13 mouse cellular contexts compared by ENCODE assay signal in genomic region chr9:63952591-63952990, GRCm38 (mm10).
"Had no signal": no experiment of that assay in that cellular context is flagged by ENCODE, and none has a peak within 500 bp of the region (broad histone marks: within the 10 kb centered on the region; RNA-seq: fewer than 3 reads in every experiment).

No protein-coding gene starts in this region.

- H3K36me3 ChIP-seq: neural tube, embryonic 13.5 days had no signal

- H3K27me3 ChIP-seq: kidney, embryonic 15.5 days; limb, embryonic 15.5 days; liver, embryonic 12.5 days; lung, embryonic 15.5 days; neural tube, embryonic 13.5 days had no signal

- H3K9me3 ChIP-seq: kidney, embryonic 15.5 days; limb, embryonic 15.5 days; liver, embryonic 12.5 days; lung, embryonic 15.5 days; midbrain, embryonic 12.5 days; neural tube, embryonic 13.5 days had no signal

- H3K27ac ChIP-seq: kidney, embryonic 15.5 days; limb, embryonic 15.5 days; liver, embryonic 12.5 days; lung, embryonic 15.5 days; midbrain, embryonic 12.5 days; neural tube, embryonic 13.5 days had no signal

- H3K4me3 ChIP-seq: kidney, embryonic 15.5 days; limb, embryonic 15.5 days; liver, embryonic 12.5 days; lung, embryonic 15.5 days; midbrain, embryonic 12.5 days; neural tube, embryonic 13.5 days had no signal

- ATAC-seq: liver, embryonic 12.5 days; midbrain, embryonic 16.5 days had no signal

- H3K4me2 ChIP-seq: kidney, embryonic 15.5 days; limb, embryonic 15.5 days; liver, embryonic 12.5 days; lung, embryonic 15.5 days had no signal

- H3K9ac ChIP-seq: kidney, embryonic 15.5 days; limb, embryonic 15.5 days; liver, embryonic 12.5 days; lung, embryonic 15.5 days; midbrain, embryonic 12.5 days had no signal

- DNase-seq: kidney, adult 2 months; kidney, postnatal 36 days; layer of hippocampus, adult 9-11 months; layer of hippocampus, postnatal 36 days; right cerebral cortex, postnatal 25 days; thymus, postnatal 36 days had no signal
